Mouse (Mus musculus): ENCODE measurements around the gene Calu. TPM values are rescaled to one million over a fixed set of nuclear protein-coding genes. Genes with fewer than 3 reads are reported as not detected.

Gene Calu
- polyA plus RNA-seq (2015; fragmentation: Nextera tagmentation; extraction: Ambion mirVana), result 170 and 196 TPM in 2 replicates

DNA sequence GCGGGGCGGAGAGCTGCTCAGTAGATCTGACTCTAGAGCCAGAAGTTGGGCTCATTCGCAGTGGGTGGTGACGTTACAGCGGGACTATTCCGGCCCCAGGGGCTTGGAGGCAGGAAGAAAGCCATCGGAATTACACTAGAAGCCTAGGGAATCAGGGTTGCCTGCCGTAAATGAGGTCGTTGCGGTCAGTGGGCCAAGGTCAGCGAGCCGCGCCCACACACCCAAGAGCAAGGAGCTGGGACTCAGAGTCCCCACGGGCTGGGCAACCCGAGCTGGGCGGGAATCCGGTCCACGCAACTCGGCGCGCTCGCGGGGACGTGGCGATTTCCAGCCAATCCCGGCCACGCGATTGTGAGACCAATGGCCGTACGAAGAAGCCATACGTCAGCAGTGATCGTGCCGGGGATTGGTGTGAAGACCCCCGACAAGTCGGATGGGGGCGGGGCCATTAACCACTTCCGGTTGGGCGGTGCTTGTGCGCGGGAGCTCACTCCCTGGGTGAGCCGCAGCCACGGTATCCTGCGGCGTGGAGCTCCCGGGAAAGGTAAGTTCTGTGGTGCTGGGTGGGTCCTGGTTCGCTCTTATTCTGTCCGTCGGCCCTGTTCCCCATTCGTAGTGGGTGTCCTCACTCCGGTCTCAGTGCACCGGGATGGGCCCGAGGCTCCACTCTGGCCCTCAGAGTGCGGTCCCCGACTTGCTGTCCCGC is at the start of gene Calu:
Calu (plus strand) TSS at position 405 of the 706 bp plus-strand sequence.

GRCm38 (mm10) chr6:29318879-29319278 is 29.0 kb upstream of the Calu start, which contains the start of gene Fam71f1:
Gene Fam71f1, plus strand, starts transcription at chr6:29319140.

DNA sequence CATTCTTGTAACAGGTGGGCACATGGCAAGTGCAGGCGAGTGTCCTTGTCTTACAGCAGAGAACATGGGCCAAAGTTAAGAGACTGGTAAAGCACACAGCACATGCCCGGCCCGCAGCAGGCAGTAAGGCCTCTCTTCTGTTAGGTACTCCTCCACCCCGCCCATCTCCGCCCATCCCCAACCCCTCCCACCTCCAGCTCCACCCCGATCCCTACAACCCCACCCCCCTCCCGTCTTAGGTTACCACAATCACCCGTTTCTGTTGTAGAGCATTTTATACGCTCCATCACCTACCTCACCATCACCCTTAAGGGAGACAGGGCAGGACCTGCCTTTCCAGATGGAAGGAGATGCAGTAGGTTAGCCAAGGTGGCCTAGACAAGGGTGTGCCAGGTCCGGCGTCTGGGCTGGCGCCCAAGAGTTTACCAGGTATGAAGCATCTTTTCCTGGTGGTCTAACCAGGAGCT is 40.2 kb downstream of the Calu start, which contains the start of gene Opn1sw:
Opn1sw (minus strand) TSS at position 417 of the 467 bp plus-strand sequence.

DNA sequence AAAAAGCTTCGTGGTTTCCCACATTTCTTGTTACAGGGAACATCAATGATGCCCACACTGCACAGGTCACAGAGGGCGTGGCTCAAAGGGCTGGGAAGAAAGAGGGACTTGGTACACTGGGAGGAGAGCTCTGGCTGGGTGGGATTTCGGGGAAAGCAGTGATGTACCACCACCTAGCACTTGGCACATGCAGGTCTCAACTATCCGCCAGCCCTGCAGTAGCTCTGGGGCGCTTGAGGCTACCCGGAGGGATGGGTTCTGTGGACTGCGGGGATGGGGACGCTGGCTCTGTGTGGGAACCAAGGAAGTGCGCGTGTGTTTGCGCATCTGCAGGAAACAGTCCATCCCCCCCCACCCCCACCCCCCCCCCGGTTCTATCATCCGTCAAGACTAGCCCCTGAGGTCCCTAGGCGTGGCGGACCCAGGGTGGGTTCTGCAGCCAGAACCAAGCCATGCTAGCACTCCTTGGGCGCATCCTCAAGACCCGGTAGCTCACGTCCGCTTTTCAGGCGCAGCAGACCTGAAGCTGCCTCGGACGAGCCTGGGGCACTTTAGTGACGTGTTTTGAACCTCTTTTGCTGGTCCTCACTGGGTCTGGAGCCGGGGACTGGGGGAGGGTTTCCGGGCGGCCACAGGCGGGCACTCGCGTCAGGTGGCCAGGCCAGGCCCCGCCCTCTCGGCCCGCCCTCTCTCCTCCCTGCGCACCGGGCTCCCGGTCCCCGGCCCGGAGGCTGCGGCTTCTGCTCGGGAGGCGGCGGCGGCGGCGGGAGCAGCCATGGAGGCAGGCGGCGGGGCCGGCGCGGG is 48.2 kb downstream of the Calu start, which contains the start of gene Ccdc136:
Ccdc136 (plus strand) TSS at position 400 of the 804 bp plus-strand sequence.

Small RNA genes within 50 kb of the gene (microRNA-seq; reads per million reads assigned to microRNA genes)
- 0 reads per million in 2 experiments for gene Gm26220
- gene Gm44354, result 0 reads per million in 2 experiments

Other genes starting within 250 kb of the Calu start
- gene Rbm28, start 183.1 kb upstream of the Calu start, polyA plus RNA-seq (2015; fragmentation: Nextera tagmentation; extraction: Ambion mirVana), result 9.2 and 10.6 TPM in 2 replicates
- 0.10 and 0.24 TPM in 2 replicates for gene Prrt4, start 168.5 kb upstream of the Calu start, polyA plus RNA-seq (2015; fragmentation: Nextera tagmentation; extraction: Ambion mirVana)
- gene Impdh1, start 131.7 kb upstream of the Calu start, polyA plus RNA-seq (2015; fragmentation: Nextera tagmentation; extraction: Ambion mirVana), result 21.1 and 23.9 TPM in 2 replicates
- gene Hilpda, start 75.6 kb upstream of the Calu start, polyA plus RNA-seq (2015; fragmentation: Nextera tagmentation; extraction: Ambion mirVana), result 18.1 and 21.3 TPM in 2 replicates
- gene Fam71f2, start 68.5 kb upstream of the Calu start, polyA plus RNA-seq (2015; fragmentation: Nextera tagmentation; extraction: Ambion mirVana), result 0.40 TPM in 1 of 2 replicates, not detected in the other
- gene Fam71f1, start 28.9 kb upstream of the Calu start, polyA plus RNA-seq (2015; fragmentation: Nextera tagmentation; extraction: Ambion mirVana), result not detected in 2 replicates
- gene Opn1sw, start 40.4 kb downstream of the Calu start, polyA plus RNA-seq (2015; fragmentation: Nextera tagmentation; extraction: Ambion mirVana), result 1.1 and 1.2 TPM in 2 replicates
- gene Ccdc136, start 48.2 kb downstream of the Calu start, polyA plus RNA-seq (2015; fragmentation: Nextera tagmentation; extraction: Ambion mirVana), result 15.9 and 16.1 TPM in 2 replicates
- gene Flnc, start 85.2 kb downstream of the Calu start, polyA plus RNA-seq (2015; fragmentation: Nextera tagmentation; extraction: Ambion mirVana), result 51.6 and 74.2 TPM in 2 replicates
- 142 and 145 TPM in 2 replicates for gene Atp6v1f, start 119.6 kb downstream of the Calu start, polyA plus RNA-seq (2015; fragmentation: Nextera tagmentation; extraction: Ambion mirVana)
- not detected in 2 replicates for gene Atp6v1fnb, start 123.4 kb downstream of the Calu start, polyA plus RNA-seq (2015; fragmentation: Nextera tagmentation; extraction: Ambion mirVana)
- 6.4 and 8.1 TPM in 2 replicates for gene Kcp, start 159.9 kb downstream of the Calu start, polyA plus RNA-seq (2015; fragmentation: Nextera tagmentation; extraction: Ambion mirVana)
- 3.0 and 4.6 TPM in 2 replicates for gene Irf5, start 178.6 kb downstream of the Calu start, polyA plus RNA-seq (2015; fragmentation: Nextera tagmentation; extraction: Ambion mirVana)